Comparison of ENCODE assay signal across 13 mouse cellular contexts in the genomic region with DNA sequence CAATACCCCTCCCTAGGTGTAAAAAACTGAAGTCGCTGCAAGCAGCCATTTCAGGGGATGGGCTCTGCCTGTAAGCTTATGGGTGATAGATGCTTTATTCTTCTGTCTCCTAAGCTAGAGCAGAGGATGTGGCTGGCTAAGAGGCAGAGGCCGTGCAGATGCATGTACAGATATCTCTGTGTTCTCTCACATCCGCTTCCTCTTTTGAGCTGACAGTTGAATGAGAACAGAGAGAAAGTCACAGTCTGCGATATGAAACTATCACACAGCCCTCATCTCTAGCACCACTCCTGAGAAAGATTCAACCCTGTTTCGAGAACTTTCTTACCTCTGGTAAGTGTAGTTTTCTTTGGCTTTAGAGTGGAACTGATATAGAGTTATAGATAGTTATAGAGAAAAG. TPM values are rescaled to one million over a fixed set of nuclear protein-coding genes. Genes with fewer than 3 reads are reported as not detected.
DNase-seq lines count a peak whose midpoint lies in the region; ATAC-seq and TF ChIP-seq lines count a peak whose summit lies in the region.
"Had no signal": no experiment of that assay in that cellular context is flagged by ENCODE, and none has a peak within 500 bp of the region (broad histone marks: within the 10 kb centered on the region; RNA-seq: fewer than 3 reads in every experiment).

Gene Tespa1 (plus strand): TSS at position 234 of the 400 bp plus-strand sequence.

- H3K4me3 ChIP-seq in heart, embryonic 16.5 days (ENCODE audit: low read length): peak within 1 kb of the TSS; percentile 24
- H3K4me3 ChIP-seq in stomach, postnatal 0 days (ENCODE audit: low read depth, low read length): no peak within 1 kb of the TSS
- H3K4me3 ChIP-seq in layer of hippocampus, adult 2 months: no peak within 1 kb of the TSS
- H3K4me3 ChIP-seq: kidney, embryonic 15.5 days; limb, embryonic 13.5 days had no signal

- peak within 1 kb of the TSS; percentile 26; the same call in 1 of the 2 replicates for H3K4me2 ChIP-seq in heart, embryonic 16.5 days (ENCODE audit: low read depth, low read length)
- no peak within 1 kb of the TSS for H3K4me2 ChIP-seq in stomach, postnatal 0 days (replicated peaks; ENCODE audit: low read depth)
- H3K4me2 ChIP-seq: heart, embryonic 11.5 days; kidney, embryonic 15.5 days; limb, embryonic 13.5 days had no signal

- no peak for DNase-seq in heart, postnatal 14 days
- peak; percentile 81 for DNase-seq in thymus, postnatal 14 days
- DNase-seq in stomach, postnatal 0 days (ENCODE audit: low spot score): no peak
- no peak for DNase-seq in frontal cortex, postnatal 25 days (ENCODE audit: low spot score in 2 of 2)
- DNase-seq in layer of hippocampus, adult 2 months (ENCODE audit: low spot score in 2 of 2): no peak
- DNase-seq: embryo, embryonic 11 days had no signal

- peak; percentile 84 for ATAC-seq in heart, embryonic 16.5 days (replicated peaks; ENCODE audit: extremely low read depth, insufficient read depth, low FRiP score)
- ATAC-seq in inflammation-experienced regulatory T-cells, adult 6 months: peak; percentile 96
- ATAC-seq in megakaryocyte-erythroid progenitor cell, adult 5-6 weeks (replicated peaks; ENCODE audit: low FRiP score, low TSS enrichment, poor library complexity, severe bottlenecking): peak; percentile 95
- no peak for ATAC-seq in stomach, postnatal 0 days (ENCODE audit: low FRiP score, low TSS enrichment)
- ATAC-seq: forebrain, embryonic 14.5 days had no signal

- H3K27ac ChIP-seq in heart, embryonic 16.5 days (ENCODE audit: low read length): no peak within 1 kb of the TSS
- no peak within 1 kb of the TSS for H3K27ac ChIP-seq in stomach, postnatal 0 days (replicated peaks)
- H3K27ac ChIP-seq in layer of hippocampus, adult 2 months: no peak within 1 kb of the TSS
- H3K27ac ChIP-seq: kidney, embryonic 15.5 days; limb, embryonic 13.5 days had no signal

- intact Hi-C loops in heart, postnatal 14 days (cut with DNase I): no loop called here

- H3K27me3 ChIP-seq in heart, embryonic 16.5 days (ENCODE audit: control insufficient read depth, insufficient read depth, low read length): no peaks in the 10 kb centered on the region
- no peaks in the 10 kb centered on the region for H3K27me3 ChIP-seq in stomach, postnatal 0 days (ENCODE audit: control insufficient read depth, insufficient read depth, low read length)
- H3K27me3 ChIP-seq: kidney, embryonic 15.5 days; limb, embryonic 13.5 days had no signal

- no peak for TF ChIP-seq EP300 in stomach, postnatal 0 days (optimal IDR thresholded peaks at IDR 0.05)

- H3K9ac ChIP-seq in heart, embryonic 16.5 days (ENCODE audit: low read length): no peak within 1 kb of the TSS
- no peak within 1 kb of the TSS for H3K9ac ChIP-seq in stomach, postnatal 0 days (ENCODE audit: low read length)
- H3K9ac ChIP-seq: kidney, embryonic 15.5 days; limb, embryonic 13.5 days had no signal

- H3K4me1 ChIP-seq in heart, embryonic 16.5 days (ENCODE audit: control insufficient read depth, insufficient read depth, low read length): no peaks in the 10 kb centered on the region
- H3K4me1 ChIP-seq in stomach, postnatal 0 days (replicated peaks; ENCODE audit: control insufficient read depth, insufficient read depth): no peaks in the 10 kb centered on the region
- H3K4me1 ChIP-seq: kidney, embryonic 15.5 days; limb, embryonic 13.5 days had no signal

- no peaks in the 10 kb centered on the region for H3K9me3 ChIP-seq in heart, embryonic 16.5 days (replicated peaks; ENCODE audit: control insufficient read depth, low read length)
- no peaks in the 10 kb centered on the region for H3K9me3 ChIP-seq in stomach, postnatal 0 days (ENCODE audit: control insufficient read depth, low read length)
- H3K9me3 ChIP-seq: kidney, embryonic 15.5 days; limb, embryonic 13.5 days had no signal

- 61% methylated on average over 5 of the region's 5 CpGs for WGBS in heart, embryonic 16.5 days
- WGBS in stomach, postnatal 0 days: 62% methylated on average over 5 of the region's 5 CpGs

- H3K36me3 ChIP-seq in heart, embryonic 16.5 days (ENCODE audit: control insufficient read depth, insufficient read depth): no peaks in the 10 kb centered on the region
- no peaks in the 10 kb centered on the region for H3K36me3 ChIP-seq in stomach, postnatal 0 days (ENCODE audit: control insufficient read depth, insufficient read depth, low read length)
- H3K36me3 ChIP-seq: kidney, embryonic 15.5 days; limb, embryonic 13.5 days had no signal

- no peak for TF ChIP-seq CTCF in stomach, postnatal 0 days (IDR thresholded peaks at IDR 0.05; ENCODE audit: low read depth)
- no peak for TF ChIP-seq CTCF in layer of hippocampus, adult 2 months (conservative IDR thresholded peaks at IDR 0.05)

RNA-seq across cellular contexts. Expression of gene Tespa1, which starts in this region (rescaled TPM):
- 2.7 and 8.1 TPM in 2 replicates for polyA plus RNA-seq in heart, embryonic 16.5 days (2015; fragmentation: Nextera tagmentation; extraction: Ambion mirVana)
- 1 to 10 TPM in 1 of 2 experiments, under 1 TPM in 1; 0.29 to 3.8 TPM for total RNA-seq in heart, postnatal 14 days (2021)
- 100 to 1,000 TPM; 183 to 507 (median 400) TPM for polyA plus RNA-seq in inflammation-experienced regulatory T-cells, adult 6 months (2017; shearing (Covaris generic))
- total RNA-seq in megakaryocyte-erythroid progenitor cell, adult 5-6 weeks (2014; fragmentation: Nextera tagmentation): 2.6 and 3.7 TPM in 2 replicates
- 10.9 and 12.2 TPM in 2 replicates for total RNA-seq in megakaryocyte-erythroid progenitor cell, adult 5-6 weeks (2017)
- 0.13 and 0.21 TPM in 2 replicates for polyA plus RNA-seq in stomach, postnatal 0 days (2015; fragmentation: Nextera tagmentation; extraction: Ambion mirVana)
- total RNA-seq in layer of hippocampus, adult 2 months (2021): 1 to 10 TPM; 1.6 to 1.7 TPM
- polyA plus RNA-seq: forebrain, embryonic 14.5 days had no signal

Comparison
In these comparisons a context has a peak if more than half of its experiments do, and no peak if none do; other contexts are left out.
1. RNA of gene Tespa1 (polyA plus RNA-seq): 183 to 507 TPM in inflammation-experienced regulatory T-cells, adult 6 months; 2.7 to 8.1 TPM in heart, embryonic 16.5 days and 0.13 to 0.21 TPM in stomach, postnatal 0 days; every median in the first group is over 10 times any median in the second.